Mouse (Mus musculus): Measurements from ENCODE around the gene Crx.

DNA sequence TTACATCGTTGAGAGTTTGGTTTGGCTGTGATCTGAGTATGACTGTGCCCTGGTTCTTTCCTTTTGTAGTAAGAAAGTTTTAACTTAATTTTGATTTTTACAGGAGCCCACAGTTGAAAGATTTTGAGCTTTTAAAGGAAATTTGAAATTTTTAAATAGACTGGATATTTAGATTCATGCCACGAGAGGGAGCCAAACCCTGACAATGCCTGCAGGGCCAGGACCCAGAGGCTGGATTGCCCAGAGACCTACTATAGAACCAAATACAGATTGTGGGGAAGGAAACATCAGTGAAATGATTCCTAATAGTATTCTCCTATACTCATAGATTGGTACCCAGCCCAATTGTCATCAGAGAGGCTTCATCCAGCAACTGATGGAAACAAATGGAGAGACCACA, 20.1 kb downstream of the Crx start:
- TF ChIP-seq POLR2A (IDR thresholded peaks at IDR 0.05; ENCODE audit: borderline replicate concordance, extremely low read depth, low read depth, low read length) (no peak), CTCF (IDR thresholded peaks at IDR 0.05; ENCODE audit: insufficient read depth, low read length) (no peak)

All from lung, adult 2 months (tissue).